Mouse (Mus musculus) R1 (cell line): ENCODE results near the gene Ccr10.
"Not testable (repeated sequence)": the region's sequence is repeated elsewhere in the genome, so short reads cannot be mapped to it uniquely, and the experiment has no call there.

Source experiments
- DNase-seq: peaks from one replicate; pipeline ENCODE4 v3.0.0-alpha.2; 2018; ENCODE audit warnings: low read depth, low spot score

The Ccr10 gene

GRCm38 (mm10) chr11:101125008-101125407 lies 50.2 kb downstream of the Ccr10 start:
- not testable (repeated sequence) for DNase-seq

- not testable (repeated sequence) for DNase-seq
Observed at GRCm38 (mm10) chr11:101124494-101124893, 50.7 kb downstream of the Ccr10 start.
